Mouse (Mus musculus) MEL (cell line): Measurements from ENCODE around the gene Dcp1b. TPM values are rescaled to one million over a fixed set of nuclear protein-coding genes. Genes with fewer than 3 reads are reported as not detected.

Experiments used
- DNase-seq: peaks from one replicate; pipeline ENCODE4 v3.0.0; 2011; ENCODE audit warnings: low read depth, low spot score
- H3K27ac ChIP-seq: 2 replicates; pipeline ENCODE4 v1.5.1; 2012; ENCODE audit warnings: low read depth, mild to moderate bottlenecking, control low read depth, low read length, moderate library complexity; ENCODE audit not compliant: control insufficient read depth
- H3K27me3 ChIP-seq, 2 experiments: fragments of 150-350 bp in 1 of 2; sonication (generic) in 1 of 2; 2 replicates each; pipeline ENCODE4 v1.6.1; 2012; ENCODE audit warnings: low read length in 2 of 2, mild to moderate bottlenecking in 2 of 2, improper control_type of control experiment in 1 of 2, moderate library complexity in 1 of 2; ENCODE audit not compliant: insufficient read depth in 2 of 2, control insufficient read depth in 1 of 2
- H3K36me3 ChIP-seq, 2 experiments: 2 replicates each; pipeline ENCODE4 v1.6.1; 2012 to 2014; ENCODE audit warnings: low read length in 2 of 2, improper control_type of control experiment in 1 of 2, inconsistent platforms in 1 of 2, mild to moderate bottlenecking in 1 of 2; ENCODE audit not compliant: insufficient read depth in 2 of 2, control insufficient read depth in 1 of 2
- H3K4me1 ChIP-seq, 2 experiments: fragments of 150-350 bp in 1 of 2; sonication (generic) in 1 of 2; 2 replicates each; pipeline ENCODE4 v1.6.1; 2012; ENCODE audit warnings: low read length in 2 of 2, improper control_type of control experiment in 1 of 2, mild to moderate bottlenecking in 1 of 2; ENCODE audit not compliant: insufficient read depth in 2 of 2, control insufficient read depth in 1 of 2
- H3K4me3 ChIP-seq, 2 experiments: fragments of 150-350 bp in 1 of 2; sonication (generic) in 1 of 2; 2 replicates each; pipeline ENCODE4 v1.5.1; 2012; ENCODE audit warnings: low read depth in 2 of 2, low read length in 2 of 2, mild to moderate bottlenecking in 2 of 2, moderate library complexity in 2 of 2, control low read depth in 1 of 2, improper control_type of control experiment in 1 of 2; ENCODE audit not compliant: control insufficient read depth in 1 of 2, insufficient read depth in 1 of 2
- H3K79me2 ChIP-seq: 2 replicates; pipeline ENCODE4 v1.6.1; 2012; ENCODE audit warnings: mild to moderate bottlenecking, low read length, moderate library complexity; ENCODE audit not compliant: control insufficient read depth, poor library complexity, insufficient read depth
- H3K9ac ChIP-seq: 2 replicates; pipeline ENCODE4 v1.6.1; 2012; ENCODE audit warnings: low read depth, mild to moderate bottlenecking, control low read depth, low read length, moderate library complexity; ENCODE audit not compliant: control insufficient read depth, poor library complexity, severe bottlenecking
- H3K9me3 ChIP-seq: fragments of 150-350 bp; sonication (generic); replicated peaks from 2 replicates; pipeline ENCODE4 v1.6.1; 2012; ENCODE audit warnings: mild to moderate bottlenecking, low read length, improper control_type of control experiment, moderate library complexity; ENCODE audit not compliant: insufficient read depth
- CHD2 ChIP-seq: IDR thresholded peaks from 2 replicates; pipeline ENCODE4 v1.6.1; 2011; ENCODE audit warnings: low read length, improper control_type of control experiment
- CTCF ChIP-seq, 3 experiments: IDR thresholded peaks in 2 of 3; conservative IDR thresholded peaks in 1 of 3; 2 replicates each; pipeline ENCODE4 v1.5.1; 2011 to 2012; ENCODE audit warnings: low read length in 3 of 3, low read depth in 2 of 3, mild to moderate bottlenecking in 2 of 3, improper control_type of control experiment in 1 of 3, inconsistent platforms in 1 of 3, mixed read lengths in 1 of 3, moderate library complexity in 1 of 3; ENCODE audit not compliant: control insufficient read depth in 1 of 3, insufficient read depth in 1 of 3, poor library complexity in 1 of 3, severe bottlenecking in 1 of 3
- ELF1 ChIP-seq: IDR thresholded peaks from 2 replicates; pipeline ENCODE4 v1.6.1; 2014; ENCODE audit warnings: low read depth, mild to moderate bottlenecking, inconsistent platforms, low read length, improper control_type of control experiment, moderate library complexity
- HCFC1 ChIP-seq: IDR thresholded peaks from 2 replicates; pipeline ENCODE4 v1.6.1; 2012; ENCODE audit warnings: low read depth, mild to moderate bottlenecking, inconsistent platforms, low read length, improper control_type of control experiment, moderate library complexity
- JUND ChIP-seq: IDR thresholded peaks from 2 replicates; pipeline ENCODE4 v1.6.1; 2011; ENCODE audit warnings: low read depth, mild to moderate bottlenecking, improper control_type of control experiment, low read length
- KAT2A ChIP-seq: conservative IDR thresholded peaks from 2 replicates; pipeline ENCODE4 v1.6.1; 2012; ENCODE audit warnings: low read depth, low read length, improper control_type of control experiment, inconsistent platforms
- MAFK ChIP-seq: IDR thresholded peaks from 2 replicates; pipeline ENCODE4 v1.6.1; 2011; ENCODE audit warnings: low read depth, mild to moderate bottlenecking, low read length, improper control_type of control experiment, borderline replicate concordance
- MAX ChIP-seq: IDR thresholded peaks from 2 replicates; pipeline ENCODE4 v1.6.1; 2011; ENCODE audit warnings: low read length, improper control_type of control experiment
- MAZ ChIP-seq: IDR thresholded peaks from 2 replicates; pipeline ENCODE4 v1.6.1; 2012; ENCODE audit warnings: low read depth, mild to moderate bottlenecking, inconsistent platforms, low read length, improper control_type of control experiment
- MEF2A ChIP-seq: IDR thresholded peaks from 2 replicates; pipeline ENCODE4 v1.6.1; 2014; ENCODE audit warnings: low read depth, mild to moderate bottlenecking, inconsistent platforms, low read length, improper control_type of control experiment; ENCODE audit not compliant: poor library complexity, insufficient replicate concordance, severe bottlenecking; ENCODE audit errors: extremely low read depth
- NELFE ChIP-seq: IDR thresholded peaks from 2 replicates; pipeline ENCODE4 v1.6.1; 2011; ENCODE audit warnings: low read depth, low read length, improper control_type of control experiment
- POLR2AphosphoS2 ChIP-seq: IDR thresholded peaks from 2 replicates; pipeline ENCODE4 v1.6.1; 2011; ENCODE audit warnings: low read length, improper control_type of control experiment
- RAD21 ChIP-seq: IDR thresholded peaks from 2 replicates; pipeline ENCODE4 v1.6.1; 2011; ENCODE audit warnings: mild to moderate bottlenecking, low read depth, low read length, improper control_type of control experiment
- RCOR1 ChIP-seq: IDR thresholded peaks from 2 replicates; pipeline ENCODE4 v1.6.1; 2012; ENCODE audit warnings: low read depth, mild to moderate bottlenecking, inconsistent platforms, low read length, improper control_type of control experiment
- SMC3 ChIP-seq: IDR thresholded peaks from 2 replicates; pipeline ENCODE4 v1.6.1; 2011; ENCODE audit warnings: low read depth, low read length, improper control_type of control experiment
- UBTF ChIP-seq: IDR thresholded peaks from 2 replicates; pipeline ENCODE4 v1.6.1; 2012; ENCODE audit warnings: low read depth, mild to moderate bottlenecking, inconsistent platforms, low read length, improper control_type of control experiment, moderate library complexity, borderline replicate concordance; ENCODE audit not compliant: insufficient read depth
- USF2 ChIP-seq, 2 experiments: IDR thresholded peaks; 2 replicates each; pipeline ENCODE4 v1.6.1; 2011 to 2012; ENCODE audit warnings: improper control_type of control experiment in 2 of 2, low read length in 2 of 2, borderline replicate concordance in 1 of 2, inconsistent platforms in 1 of 2, low read depth in 1 of 2, mild to moderate bottlenecking in 1 of 2; ENCODE audit not compliant: insufficient read depth in 1 of 2
- ZC3H11A ChIP-seq: IDR thresholded peaks from 2 replicates; pipeline ENCODE4 v1.6.1; 2012; ENCODE audit warnings: low read depth, mild to moderate bottlenecking, inconsistent platforms, low read length, improper control_type of control experiment
- ZMIZ1 ChIP-seq: IDR thresholded peaks from 2 replicates; pipeline ENCODE4 v1.6.1; 2012; ENCODE audit warnings: low read depth, mild to moderate bottlenecking, inconsistent platforms, low read length, improper control_type of control experiment, moderate library complexity
- ZNF384 ChIP-seq: IDR thresholded peaks from 2 replicates; pipeline ENCODE4 v1.6.1; 2012; ENCODE audit warnings: low read depth, mild to moderate bottlenecking, inconsistent platforms, low read length, improper control_type of control experiment
- polyA plus RNA-seq, 2 experiments: library from polyadenylated mRNA; stranded (reverse) in 1 of 2; unstranded in 1 of 2; fragments of >175 nt in 1 of 2; fragments of >200 nt in 1 of 2; gene quantifications; 2 replicates each; pipeline versions ENCODE4 v1.2.1 to v1.2.4; 2012; ENCODE audit warnings: low replicate concordance in 2 of 2, low read depth in 1 of 2; ENCODE audit not compliant: insufficient read length in 2 of 2, insufficient read depth in 1 of 2, missing spikeins in 1 of 2
- total RNA-seq: library from RNA; depleted of rRNA; stranded (reverse); fragments of 300-350 nt; gene quantifications from 2 replicates; pipeline ENCODE4 v1.2.3, GENCODE M21; 2012

Gene Dcp1b
- total and polyA plus RNA-seq, 3 experiments: 7.9 to 15.7 TPM; not detected in 1

DNA sequence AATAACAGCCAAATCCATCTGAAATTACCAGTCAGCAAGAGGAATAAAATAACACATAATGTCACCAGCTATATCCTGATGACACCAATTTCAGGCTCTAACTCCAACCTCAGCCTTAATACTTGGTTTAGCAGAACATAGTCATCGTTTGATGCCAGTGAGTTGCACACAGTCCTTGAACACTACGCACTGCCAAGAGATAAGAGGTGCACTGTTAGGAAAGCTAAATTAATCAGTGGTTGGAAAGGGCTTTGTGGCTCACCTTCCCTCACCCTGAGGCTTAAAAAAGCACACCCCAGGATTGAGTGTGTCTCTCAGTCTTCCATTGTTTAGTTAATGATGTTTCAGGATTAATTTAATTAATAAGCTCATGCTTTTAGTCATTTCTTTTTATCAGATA is 5.1 kb downstream of the Dcp1b start:
- H3K27ac ChIP-seq: no peak overlapping the region
- no peak for TF ChIP-seq MAX

GRCm38 (mm10) chr6:119182211-119182610 is 7.2 kb downstream of the Dcp1b start:
- Histone ChIP-seq H3K27ac (no peak overlapping the region), H3K36me3 (no peaks in the 10 kb centered on the region), H3K4me1 (no peaks in the 10 kb centered on the region), H3K9ac (no peak overlapping the region), H3K9me3 (no peaks in the 10 kb centered on the region), H3K79me2 (no peaks in the 10 kb centered on the region), H3K27me3 (no peaks in the 10 kb centered on the region), H3K4me3 (no peak overlapping the region)
- no peak for DNase-seq
- no peak for TF ChIP-seq ZNF384
- TF ChIP-seq NELFE: no peak
- TF ChIP-seq ZC3H11A: no peak
- TF ChIP-seq HCFC1: no peak
- no peak for TF ChIP-seq UBTF
- TF ChIP-seq USF2 (IDR thresholded peaks at IDR 0.05; ENCODE audit: borderline replicate concordance in 1 of 2, insufficient read depth in 1 of 2, low read depth in 1 of 2, low read length in 2 of 2): no peak
- TF ChIP-seq MAZ: no peak
- TF ChIP-seq RAD21: no peak
- no peak for TF ChIP-seq KAT2A
- TF ChIP-seq POLR2AphosphoS2: no peak
- no peak for TF ChIP-seq ELF1
- TF ChIP-seq MAFK: no peak
- TF ChIP-seq CHD2: no peak
- TF ChIP-seq RCOR1: no peak
- no peak for TF ChIP-seq SMC3
- no peak for TF ChIP-seq JUND
- no peak for TF ChIP-seq MEF2A
- no peak for TF ChIP-seq CTCF (IDR thresholded peaks at IDR 0.05 in 2 of 3, conservative IDR thresholded peaks at IDR 0.05 in 1 of 3; ENCODE audit: control insufficient read depth in 1 of 3, insufficient read depth in 1 of 3, low read depth in 2 of 3, low read length in 3 of 3, poor library complexity in 1 of 3, severe bottlenecking in 1 of 3)
- TF ChIP-seq ZMIZ1: no peak

More for the DNA sequence above, 5.1 kb downstream of the Dcp1b start:
- H3K27me3 ChIP-seq: no peaks in the 10 kb centered on the region
- peaks cover 7% of the 10 kb centered on the region for H3K79me2 ChIP-seq
- peaks cover 0 to 6% of the 10 kb centered on the region in 2 experiments; a peak in 2 of 4 replicates for H3K36me3 ChIP-seq
- H3K9ac ChIP-seq: no peak overlapping the region
- H3K4me3 ChIP-seq: no peak overlapping the region
- peaks cover 0 to 4% of the 10 kb centered on the region in 2 experiments; a peak in 2 of 4 replicates for H3K4me1 ChIP-seq
- no peaks in the 10 kb centered on the region for H3K9me3 ChIP-seq
- DNase-seq: no peak
